Mouse (Mus musculus) liver, embryonic 14.5 days (tissue): ENCODE measurements around the gene Krtap1-5. TPM values are rescaled to one million over a fixed set of nuclear protein-coding genes. Genes with fewer than 3 reads are reported as not detected.

Experiments used
- ATAC-seq: fragments of 200-750 bp; cut with Nextera tagmentation; 2 replicates; pipeline ENCODE4 v1.8.0; 2017; ENCODE audit warnings: moderate number of reproducible peaks, mild to moderate bottlenecking, moderate library complexity; ENCODE audit not compliant: insufficient read depth
- DNase-seq, 3 experiments: peaks; one replicate each; pipeline ENCODE4 v3.0.0-alpha.2; 2012 to 2013; ENCODE audit warnings: low read depth in 3 of 3, low spot score in 3 of 3
- H3K27ac ChIP-seq: fragments of 300-500 bp; sonication (generic); 2 replicates; pipeline ENCODE4 v1.5.1; 2014; ENCODE audit warnings: moderate library complexity, mild to moderate bottlenecking, control low read depth, inconsistent platforms
- H3K27me3 ChIP-seq: fragments of 300-500 bp; sonication (generic); 2 replicates; pipeline ENCODE4 v1.6.1; 2014; ENCODE audit warnings: mild to moderate bottlenecking, low read length, moderate library complexity; ENCODE audit not compliant: control insufficient read depth, insufficient read depth
- H3K36me3 ChIP-seq: fragments of 300-500 bp; sonication (generic); replicated peaks from 2 replicates; pipeline ENCODE4 v1.6.1; 2014; ENCODE audit warnings: low read depth; ENCODE audit not compliant: control insufficient read depth, insufficient read depth
- H3K4me1 ChIP-seq, 2 experiments: fragments of 200-500 bp in 1 of 2; fragments of 300-500 bp in 1 of 2; sonication (generic) in 1 of 2; replicated peaks; 2 replicates each; pipeline ENCODE4 v1.6.1; 2012 to 2014; ENCODE audit warnings: antibody characterized with exemption in 1 of 2, inconsistent platforms in 1 of 2, low read length in 1 of 2; ENCODE audit not compliant: control insufficient read depth in 2 of 2, insufficient read depth in 2 of 2
- H3K4me2 ChIP-seq: fragments of 300-500 bp; sonication (generic); 2 replicates; pipeline ENCODE4 v1.6.1; 2014; ENCODE audit warnings: low read depth, mild to moderate bottlenecking, control low read depth, moderate library complexity
- H3K4me3 ChIP-seq, 2 experiments: fragments of 200-500 bp in 1 of 2; fragments of 300-500 bp in 1 of 2; sonication (generic) in 1 of 2; 2 replicates each; pipeline ENCODE4 v1.5.1; 2012 to 2014; ENCODE audit warnings: low read depth in 2 of 2, low read length in 2 of 2, mild to moderate bottlenecking in 2 of 2, control low read depth in 1 of 2, inconsistent platforms in 1 of 2, moderate library complexity in 1 of 2; ENCODE audit not compliant: insufficient read depth in 1 of 2
- H3K9ac ChIP-seq: fragments of 300-500 bp; sonication (generic); replicated peaks from 2 replicates; pipeline ENCODE4 v1.6.1; 2014; ENCODE audit warnings: mild to moderate bottlenecking, control low read depth, moderate library complexity
- H3K9me3 ChIP-seq: fragments of 300-500 bp; sonication (generic); 2 replicates; pipeline ENCODE4 v1.6.1; 2016; ENCODE audit warnings: low read length, mixed read lengths; ENCODE audit not compliant: control insufficient read depth
- CTCF ChIP-seq: IDR thresholded peaks from 2 replicates; pipeline ENCODE4 v1.5.1; 2016; ENCODE audit warnings: antibody characterized with exemption, low read depth, control low read depth
- EP300 ChIP-seq: IDR thresholded peaks from 2 replicates; pipeline ENCODE4 v1.6.1; 2016; ENCODE audit warnings: antibody characterized with exemption, low read depth
- WGBS: fragments of 180-500 bp; shearing (Covaris S2); extraction: QIAGEN DNeasy Blood & Tissue Kit; methylation state at CpG from one replicate; pipeline ENCODE4 v1.1.7; 2014; ENCODE audit not compliant: insufficient replicate concordance; 5-methylcytosine and 5-hydroxymethylcytosine counted together
- polyA plus RNA-seq, 2 experiments: library from polyadenylated mRNA; depleted of rRNA in 1 of 2; stranded (reverse) in 1 of 2; unstranded in 1 of 2; fragments of >200 nt; fragmentation: Nextera tagmentation in 1 of 2; extraction: Ambion mirVana in 1 of 2; gene quantifications; 2 replicates each; pipeline versions ENCODE4 v1.2.1 to v1.2.3; 2012 to 2014

The Krtap1-5 gene
- polyA plus RNA-seq, 2 experiments: not detected

GRCm38 (mm10) chr11:99562580-99562979, 18.2 kb downstream of the Krtap1-5 start:
- Histone ChIP-seq H3K9ac (no peak overlapping the region), H3K4me3 (no peak overlapping the region), H3K27ac (no peak overlapping the region), H3K4me1 (no peaks in the 10 kb centered on the region), H3K9me3 (no peaks in the 10 kb centered on the region), H3K4me2 (no peak overlapping the region), H3K27me3 (no peaks in the 10 kb centered on the region), H3K36me3 (no peaks in the 10 kb centered on the region)
- ATAC-seq (no peak), DNase-seq (no peak)
- TF ChIP-seq EP300: no peak
- WGBS: 60% methylated on average over 6 of the region's 6 CpGs

- Histone ChIP-seq H3K9ac (no peak within 1 kb of the TSS), H3K4me2 (no peak within 1 kb of the TSS), H3K36me3 (no peaks in the 10 kb centered on the region), H3K27ac (no peak within 1 kb of the TSS), H3K27me3 (no peaks in the 10 kb centered on the region), H3K4me3 (no peak within 1 kb of the TSS), H3K9me3 (no peaks in the 10 kb centered on the region), H3K4me1 (no peaks in the 10 kb centered on the region)
- 79% methylated on average over 9 of the region's 9 CpGs for WGBS
- TF ChIP-seq CTCF (no peak), EP300 (no peak)
- DNase-seq (no peak), ATAC-seq (no peak)
Observed at GRCm38 (mm10) chr11:99559366-99559765, 21.4 kb downstream of the Krtap1-5 start, which contains the start of gene Gm11939. TSS of gene Gm11939 (minus strand) at chr11:99559466.

- TF ChIP-seq EP300 (no peak), CTCF (no peak)
- Histone ChIP-seq H3K36me3 (no peaks in the 10 kb centered on the region), H3K27ac (no peak overlapping the region), H3K27me3 (no peaks in the 10 kb centered on the region), H3K9me3 (no peaks in the 10 kb centered on the region), H3K4me3 (no peak overlapping the region), H3K4me2 (no peak overlapping the region), H3K4me1 (no peaks in the 10 kb centered on the region), H3K9ac (no peak overlapping the region)
- DNase-seq (no peak), ATAC-seq (no peak)
- 66% methylated on average over 3 of the region's 3 CpGs for WGBS
Observed at GRCm38 (mm10) chr11:99557976-99558745, 22.7 kb downstream of the Krtap1-5 start.

- no peak for TF ChIP-seq EP300
- TF ChIP-seq CTCF: no peak
- Histone ChIP-seq H3K27ac (no peak within 1 kb of the TSS), H3K4me1 (no peaks in the 10 kb centered on the region), H3K9me3 (no peaks in the 10 kb centered on the region), H3K36me3 (no peaks in the 10 kb centered on the region), H3K4me2 (no peak within 1 kb of the TSS), H3K27me3 (no peaks in the 10 kb centered on the region), H3K4me3 (no peak within 1 kb of the TSS), H3K9ac (no peak within 1 kb of the TSS)
- no peak for ATAC-seq
- DNase-seq: no peak
- WGBS: 28% methylated on average over 2 of the region's 2 CpGs
Observed at GRCm38 (mm10) chr11:99556753-99557152, 24.1 kb downstream of the Krtap1-5 start, which contains the start of gene Krtap3-2. TSS of gene Krtap3-2 (minus strand) at chr11:99556853.

- H3K4me1 ChIP-seq: no peaks in the 10 kb centered on the region
- H3K4me2 ChIP-seq: no peak overlapping the region
- DNase-seq (no peak), ATAC-seq (no peak)
- H3K9ac ChIP-seq: no peak overlapping the region
- no peaks in the 10 kb centered on the region for H3K9me3 ChIP-seq
- H3K27ac ChIP-seq: no peak overlapping the region
- H3K36me3 ChIP-seq: no peaks in the 10 kb centered on the region
- no peak for TF ChIP-seq EP300
- no peak for TF ChIP-seq CTCF
- no peaks in the 10 kb centered on the region for H3K27me3 ChIP-seq
- H3K4me3 ChIP-seq: no peak overlapping the region
- WGBS: 55% methylated on average over 2 of the region's 2 CpGs
Observed at GRCm38 (mm10) chr11:99556195-99556594, 24.6 kb downstream of the Krtap1-5 start.
